Mouse (Mus musculus) embryonic facial prominence, embryonic 12.5 days (tissue): ENCODE measurements at regions not wholly inside any gene's neighbourhood (a gene's known extent, or its start where the extent isn't known, plus 50 kb on each side); places are given as distances from the start of the nearest gene placed in this dataset.
A peak's percentile ranks its signal among the peaks of the same experiment; 100 is the strongest.

Experiments
- ATAC-seq: fragments of 200-750 bp; cut with Nextera tagmentation; 2 replicates; pipeline ENCODE4 v1.8.0; 2017; ENCODE audit not compliant: insufficient number of reproducible peaks, insufficient read depth, low FRiP score, low TSS enrichment
- H3K27ac ChIP-seq: fragments of 300-500 bp; sonication (generic); 2 replicates; pipeline ENCODE4 v1.5.1; 2016; ENCODE audit warnings: mild to moderate bottlenecking
- H3K27me3 ChIP-seq: fragments of 300-500 bp; sonication (generic); 2 replicates; pipeline ENCODE4 v1.6.1; 2016; ENCODE audit warnings: mild to moderate bottlenecking, moderate library complexity
- H3K36me3 ChIP-seq: fragments of 300-500 bp; sonication (generic); 2 replicates; pipeline ENCODE4 v1.6.1; 2016; ENCODE audit warnings: mild to moderate bottlenecking
- H3K4me1 ChIP-seq: fragments of 300-500 bp; sonication (generic); 2 replicates; pipeline ENCODE4 v1.6.1; 2016
- H3K4me2 ChIP-seq: fragments of 300-500 bp; sonication (generic); replicated peaks from 2 replicates; pipeline ENCODE4 v1.6.1; 2016; ENCODE audit warnings: mild to moderate bottlenecking, moderate library complexity
- H3K4me3 ChIP-seq: fragments of 300-500 bp; sonication (generic); 2 replicates; pipeline ENCODE4 v1.5.1; 2016; ENCODE audit warnings: mild to moderate bottlenecking
- H3K9ac ChIP-seq: fragments of 300-500 bp; sonication (generic); 2 replicates; pipeline ENCODE4 v1.6.1; 2016; ENCODE audit warnings: mild to moderate bottlenecking, moderate library complexity
- H3K9me3 ChIP-seq: fragments of 300-500 bp; sonication (generic); 2 replicates; pipeline ENCODE4 v1.6.1; 2016; ENCODE audit warnings: mild to moderate bottlenecking, moderate library complexity
- WGBS: fragments of 180-500 bp; shearing (Covaris S2); methylation state at CpG from one replicate; pipeline ENCODE4 v1.1.7; 2016; 5-methylcytosine and 5-hydroxymethylcytosine counted together

DNA sequence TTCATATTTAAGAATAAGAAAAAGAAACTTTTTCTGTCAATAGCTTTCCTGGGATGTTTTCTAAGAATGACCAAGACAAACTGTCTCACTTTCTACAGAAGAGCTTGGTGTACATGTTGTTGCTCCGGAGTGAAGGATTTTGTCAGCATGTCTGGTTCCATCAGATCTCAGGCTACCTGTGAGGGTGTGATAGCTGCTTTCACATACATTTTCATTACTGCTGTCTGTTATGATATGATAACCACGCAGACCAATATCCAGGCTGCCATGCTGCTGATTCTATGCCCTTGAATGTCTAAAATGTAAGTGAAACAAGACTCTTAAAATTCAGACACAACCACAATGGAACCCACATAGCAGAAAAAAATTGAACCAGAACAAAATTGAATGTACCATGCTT lies 1036.6 kb upstream of the Lcorl start:
- Histone ChIP-seq H3K27ac (no peak overlapping the region), H3K4me1 (no peaks in the 10 kb centered on the region), H3K36me3 (no peaks in the 10 kb centered on the region), H3K9ac (no peak overlapping the region), H3K9me3 (no peaks in the 10 kb centered on the region), H3K4me3 (no peak overlapping the region), H3K4me2 (no peak overlapping the region), H3K27me3 (no peaks in the 10 kb centered on the region)
- WGBS, result 77% methylated on average over 2 of the region's 2 CpGs
- ATAC-seq, result no peak

DNA sequence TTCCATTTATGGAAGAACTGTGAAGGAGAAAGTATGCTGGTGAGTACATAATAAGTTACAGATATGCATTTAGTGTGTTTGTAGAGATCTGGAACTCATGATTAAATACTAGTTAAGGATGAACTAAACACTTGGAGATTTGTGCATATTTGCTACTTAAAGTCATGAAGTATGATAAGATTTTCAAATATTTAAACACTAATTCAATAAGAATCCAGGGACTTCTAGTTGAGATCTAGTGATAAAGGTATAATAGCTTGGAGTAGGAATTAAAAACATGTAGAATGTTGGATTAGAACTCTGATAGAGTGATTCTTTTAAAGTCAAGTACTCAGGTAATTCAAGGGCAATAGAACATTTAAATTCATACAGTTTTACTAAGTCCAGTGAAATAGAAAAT lies 1026.5 kb upstream of the Lcorl start:
- no peaks in the 10 kb centered on the region for H3K9me3 ChIP-seq

DNA sequence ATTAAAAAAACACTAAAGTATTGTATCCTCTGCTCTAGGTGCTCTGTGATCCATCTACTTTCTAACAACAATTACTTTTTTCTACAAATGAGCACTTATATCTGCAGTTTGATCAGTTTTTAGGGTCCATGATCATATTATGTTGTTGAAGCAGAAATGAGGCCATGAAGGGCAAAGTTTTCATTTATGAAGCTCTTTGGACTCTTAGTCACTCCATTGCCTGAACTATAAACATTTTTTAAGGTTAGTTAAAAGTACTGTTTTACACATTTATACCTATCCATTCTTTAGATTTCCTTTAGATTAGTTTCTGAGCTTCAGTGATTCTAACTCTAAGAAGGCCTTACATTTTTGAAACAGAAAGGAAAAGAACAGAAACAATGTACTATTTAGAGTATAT lies 999.4 kb upstream of the Lcorl start:
- H3K4me2 ChIP-seq, result no peak overlapping the region
- no peaks in the 10 kb centered on the region for H3K36me3 ChIP-seq
- H3K27ac ChIP-seq, result no peak overlapping the region
- no peak overlapping the region for H3K4me3 ChIP-seq
- H3K4me1 ChIP-seq, result no peaks in the 10 kb centered on the region
- ATAC-seq, result no peak
- no peak overlapping the region for H3K9ac ChIP-seq
- no peaks in the 10 kb centered on the region for H3K9me3 ChIP-seq
- H3K27me3 ChIP-seq, result no peaks in the 10 kb centered on the region

More for the DNA sequence above, 1026.5 kb upstream of the Lcorl start:
- no peak overlapping the region for H3K4me3 ChIP-seq
- no peak overlapping the region for H3K9ac ChIP-seq
- no peak overlapping the region for H3K27ac ChIP-seq
- H3K4me2 ChIP-seq, result no peak overlapping the region
- H3K27me3 ChIP-seq, result no peaks in the 10 kb centered on the region
- H3K4me1 ChIP-seq, result no peaks in the 10 kb centered on the region
- no peak for ATAC-seq
- H3K36me3 ChIP-seq, result no peaks in the 10 kb centered on the region

DNA sequence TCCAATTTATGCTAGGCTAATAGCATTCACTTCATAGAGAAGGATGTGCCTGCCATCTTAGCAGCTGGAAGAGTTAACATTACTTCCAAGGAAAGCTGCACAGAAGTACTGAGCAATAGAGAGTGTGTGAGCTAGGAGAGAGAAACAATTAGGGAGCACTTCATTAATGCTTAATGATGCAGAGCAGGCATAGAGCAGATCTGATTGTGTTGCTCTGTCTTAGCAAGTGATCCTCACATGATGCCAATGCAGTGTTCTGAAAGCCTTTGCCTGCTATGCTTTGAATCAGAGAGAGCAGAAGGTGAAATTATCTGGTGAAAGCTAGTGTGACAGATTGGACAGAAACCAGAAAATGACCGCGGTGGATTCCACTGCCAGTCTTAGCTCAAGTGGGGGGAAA lies 987.8 kb upstream of the Lcorl start:
- no peak overlapping the region for H3K27ac ChIP-seq
- 65% methylated on average over 2 of the region's 2 CpGs for WGBS
- H3K36me3 ChIP-seq, result no peaks in the 10 kb centered on the region
- H3K4me3 ChIP-seq, result no peak overlapping the region
- H3K4me2 ChIP-seq, result no peak overlapping the region
- no peaks in the 10 kb centered on the region for H3K4me1 ChIP-seq
- no peak for ATAC-seq
- no peaks in the 10 kb centered on the region for H3K27me3 ChIP-seq
- no peak overlapping the region for H3K9ac ChIP-seq
- H3K9me3 ChIP-seq, result no peaks in the 10 kb centered on the region

DNA sequence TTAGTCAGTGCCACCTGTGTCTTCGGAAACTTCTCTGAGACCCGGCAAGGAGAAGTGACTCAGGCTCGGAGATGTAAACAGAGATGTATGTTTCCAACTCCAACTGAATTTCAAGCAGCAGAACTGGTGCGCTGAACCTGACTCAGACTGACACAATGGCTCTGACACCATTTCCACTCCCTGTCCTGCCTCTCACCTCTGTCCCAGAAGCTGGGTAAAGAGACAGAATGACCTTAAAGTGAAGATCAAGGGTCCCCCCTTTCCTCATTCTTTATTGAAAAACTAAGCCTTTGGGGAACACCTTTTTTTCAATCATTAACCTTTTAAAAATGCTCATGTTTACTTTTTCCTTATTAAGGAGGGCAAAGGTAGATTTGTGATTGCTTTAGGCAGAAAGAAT lies 979.4 kb upstream of the Lcorl start:
- H3K9ac ChIP-seq, result no peak overlapping the region
- 89% methylated on average over 4 of the region's 4 CpGs for WGBS
- no peaks in the 10 kb centered on the region for H3K36me3 ChIP-seq
- H3K4me1 ChIP-seq, result no peaks in the 10 kb centered on the region
- no peak for ATAC-seq
- no peak overlapping the region for H3K27ac ChIP-seq
- no peaks in the 10 kb centered on the region for H3K27me3 ChIP-seq
- no peak overlapping the region for H3K4me3 ChIP-seq
- no peaks in the 10 kb centered on the region for H3K9me3 ChIP-seq
- H3K4me2 ChIP-seq, result no peak overlapping the region

DNA sequence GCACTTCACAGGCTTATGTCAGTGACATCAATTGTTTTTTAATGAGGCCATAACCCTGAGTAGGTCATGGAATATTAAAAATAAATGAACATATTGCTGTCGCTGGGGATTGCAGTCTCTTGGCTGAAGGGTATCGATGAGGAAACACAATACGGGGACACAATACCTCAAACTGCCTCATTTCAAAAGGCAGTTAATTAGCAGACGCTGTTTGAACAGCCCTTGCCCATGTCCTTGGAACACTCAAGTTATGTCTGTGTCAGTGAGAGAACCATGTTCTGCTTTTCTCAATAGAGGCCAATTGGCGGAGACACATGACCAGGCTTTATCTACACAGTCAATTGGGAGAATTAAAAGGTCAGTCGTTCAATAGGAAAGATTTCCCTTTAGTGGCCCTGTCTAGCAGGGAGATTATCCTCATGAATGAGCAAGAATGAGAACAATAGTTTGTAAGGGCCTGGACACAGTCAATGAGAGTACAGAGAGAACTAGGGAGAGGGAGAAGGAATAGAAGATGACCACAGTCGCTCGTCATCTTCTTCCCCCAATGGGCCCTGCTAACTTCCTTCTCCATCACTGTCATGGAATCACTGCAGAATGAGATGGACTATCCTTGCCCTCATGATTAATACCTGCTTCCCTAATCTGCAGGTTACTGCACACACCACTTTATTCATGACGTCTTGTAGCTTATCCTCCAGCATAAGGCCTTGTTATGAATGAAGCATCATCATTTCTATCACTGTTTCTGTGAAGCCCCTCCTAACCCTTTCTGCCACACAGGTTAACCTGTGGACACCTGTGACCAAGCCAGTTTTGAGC lies 973.6 kb upstream of the Lcorl start:
- ATAC-seq, result peak; percentile 90

DNA sequence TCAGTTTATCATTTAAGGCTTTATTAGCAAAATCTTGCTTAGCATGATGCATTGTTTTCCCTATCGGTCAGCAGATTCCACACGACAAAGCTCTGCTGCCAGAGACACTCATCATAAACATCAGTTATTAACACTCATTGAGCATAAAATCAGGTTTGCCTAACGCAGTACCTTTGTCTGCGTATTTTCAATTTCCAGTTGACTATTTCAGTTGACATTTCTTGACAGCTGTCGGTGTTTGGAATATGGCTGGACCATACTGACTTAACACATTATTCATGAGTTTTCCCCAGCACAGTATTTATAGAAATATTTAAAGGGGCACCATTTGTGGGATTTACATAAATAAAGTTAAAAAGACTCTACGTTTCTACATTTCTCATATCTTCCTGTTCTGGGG lies 972.7 kb upstream of the Lcorl start:
- no peak for ATAC-seq
- Histone ChIP-seq H3K27me3 (no peaks in the 10 kb centered on the region), H3K27ac (no peak overlapping the region), H3K36me3 (no peaks in the 10 kb centered on the region), H3K4me3 (no peak overlapping the region), H3K9ac (no peak overlapping the region), H3K4me2 (no peak overlapping the region), H3K9me3 (no peaks in the 10 kb centered on the region), H3K4me1 (no peaks in the 10 kb centered on the region)
- 74% methylated on average over 6 of the region's 6 CpGs for WGBS

More for the DNA sequence above, 973.6 kb upstream of the Lcorl start:
- Histone ChIP-seq H3K4me3 (no peak overlapping the region), H3K4me2 (no peak overlapping the region), H3K9me3 (no peaks in the 10 kb centered on the region), H3K36me3 (no peaks in the 10 kb centered on the region), H3K9ac (no peak overlapping the region), H3K27me3 (no peaks in the 10 kb centered on the region), H3K4me1 (no peaks in the 10 kb centered on the region), H3K27ac (no peak overlapping the region)
- 71% methylated on average over 9 of the region's 9 CpGs for WGBS

DNA sequence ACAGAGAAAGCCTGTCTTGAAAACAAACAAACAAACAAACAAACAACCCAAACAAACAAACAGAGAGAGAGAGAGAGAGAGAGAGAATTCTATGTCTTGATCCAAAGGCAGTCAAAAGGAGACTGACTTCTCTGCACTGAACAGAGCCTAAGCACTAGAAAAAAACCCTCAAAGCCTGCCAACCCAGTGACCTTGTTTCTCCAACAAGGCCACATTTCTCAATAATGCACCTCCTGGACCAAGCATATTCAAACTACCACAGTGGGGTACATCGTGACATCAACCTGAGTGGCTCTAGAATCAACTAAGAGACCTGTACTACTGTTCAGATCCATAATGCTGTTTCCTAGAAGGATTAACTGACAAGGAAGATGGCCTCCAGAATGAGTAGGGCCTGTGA lies 969.0 kb upstream of the Lcorl start:
- 84% methylated on average over 1 of the region's 1 CpGs for WGBS
- no peak overlapping the region for H3K4me2 ChIP-seq
- no peaks in the 10 kb centered on the region for H3K36me3 ChIP-seq
- H3K9ac ChIP-seq, result no peak overlapping the region
- no peak for ATAC-seq
- no peak overlapping the region for H3K4me3 ChIP-seq
- no peak overlapping the region for H3K27ac ChIP-seq
- no peaks in the 10 kb centered on the region for H3K4me1 ChIP-seq
- H3K9me3 ChIP-seq, result no peaks in the 10 kb centered on the region
- no peaks in the 10 kb centered on the region for H3K27me3 ChIP-seq

DNA sequence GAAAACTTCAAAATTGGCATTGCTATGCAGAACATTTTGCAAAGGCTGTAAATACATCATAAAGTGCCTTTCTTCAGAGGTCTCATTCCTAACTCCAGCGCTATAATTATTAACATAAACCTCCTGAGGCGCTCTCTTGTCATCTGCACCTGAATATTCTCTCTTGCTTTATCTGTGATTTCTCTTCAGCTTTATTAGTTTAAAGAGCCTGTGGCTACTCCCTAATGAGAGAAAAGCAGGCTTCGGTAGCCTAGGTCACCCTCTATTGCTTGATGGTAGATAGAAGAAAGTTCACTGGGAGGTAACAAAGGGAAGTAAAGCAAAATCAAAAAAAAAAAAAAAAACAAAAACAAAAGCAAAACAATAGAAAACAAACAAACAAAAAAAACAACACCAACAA lies 967.5 kb upstream of the Lcorl start:
- no peaks in the 10 kb centered on the region for H3K27me3 ChIP-seq
- H3K4me3 ChIP-seq, result no peak overlapping the region
- 65% methylated on average over 3 of the region's 3 CpGs for WGBS
- H3K9me3 ChIP-seq, result no peaks in the 10 kb centered on the region
- no peak overlapping the region for H3K9ac ChIP-seq
- no peak for ATAC-seq
- no peak overlapping the region for H3K4me2 ChIP-seq
- no peaks in the 10 kb centered on the region for H3K36me3 ChIP-seq
- H3K27ac ChIP-seq, result no peak overlapping the region
- no peaks in the 10 kb centered on the region for H3K4me1 ChIP-seq

DNA sequence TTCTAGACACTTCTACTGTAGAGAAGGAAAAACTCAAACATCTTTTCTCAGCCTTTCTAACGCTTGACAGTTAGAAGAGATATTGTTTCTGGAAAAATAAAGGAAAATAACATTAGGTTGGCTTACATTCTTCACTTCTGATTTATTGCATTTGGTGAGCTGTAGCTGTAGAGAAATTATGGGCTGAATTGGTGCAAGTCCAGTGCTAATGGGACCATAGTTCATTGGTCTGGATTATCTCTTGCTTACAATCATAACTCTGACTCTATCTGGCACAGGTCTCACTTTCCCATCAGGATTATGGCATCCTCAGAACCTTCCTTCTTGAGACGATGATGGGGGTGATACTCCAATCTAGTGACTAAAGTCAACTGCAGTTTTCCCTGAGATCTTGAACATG lies 937.7 kb upstream of the Lcorl start:
- Histone ChIP-seq H3K4me1 (no peaks in the 10 kb centered on the region; the same call in 1 of the 2 replicates), H3K36me3 (no peaks in the 10 kb centered on the region), H3K9me3 (no peaks in the 10 kb centered on the region), H3K9ac (no peak overlapping the region), H3K27me3 (no peaks in the 10 kb centered on the region), H3K4me3 (no peak overlapping the region), H3K4me2 (no peak overlapping the region), H3K27ac (no peak overlapping the region)
- 87% methylated on average over 2 of the region's 2 CpGs for WGBS
- ATAC-seq, result no peak

DNA sequence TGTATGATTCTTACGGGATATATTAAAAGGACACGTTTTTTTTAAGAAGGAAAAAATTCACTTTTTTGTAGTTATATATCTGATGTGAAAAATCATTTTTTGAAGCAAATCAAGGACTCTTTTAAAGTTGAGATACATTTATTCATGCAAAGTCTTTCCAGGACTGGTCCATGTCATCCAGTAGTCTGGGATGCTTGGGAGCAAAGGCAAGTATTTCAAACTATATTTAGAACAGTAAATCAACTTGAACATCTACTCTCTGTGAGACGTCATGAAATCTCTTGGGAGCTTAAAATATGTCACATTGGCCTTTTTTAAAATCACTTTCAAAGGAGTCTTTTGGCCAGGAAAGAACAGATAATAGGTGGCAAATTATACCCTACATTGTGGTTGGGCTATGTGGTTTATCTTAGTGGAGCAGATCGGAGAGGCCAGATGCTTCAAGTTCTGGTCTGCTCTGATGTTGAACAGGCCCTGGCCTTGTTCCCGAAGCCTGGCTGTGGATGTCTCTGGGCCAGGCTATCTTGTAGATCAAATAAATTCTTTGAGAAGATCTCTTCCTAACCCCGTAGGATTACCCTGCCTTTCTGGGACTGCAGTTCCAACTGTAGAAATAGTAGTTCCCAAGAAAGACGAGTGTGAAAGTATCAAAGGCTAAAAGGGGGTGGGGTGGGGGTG lies 936.8 kb upstream of the Lcorl start:
- no peak overlapping the region for H3K4me3 ChIP-seq
- no peak for ATAC-seq
- H3K9me3 ChIP-seq, result no peaks in the 10 kb centered on the region
- no peaks in the 10 kb centered on the region for H3K27me3 ChIP-seq
- H3K27ac ChIP-seq, result no peak overlapping the region
- no peaks in the 10 kb centered on the region; the same call in 1 of the 2 replicates for H3K4me1 ChIP-seq
- H3K36me3 ChIP-seq, result no peaks in the 10 kb centered on the region
- 68% methylated on average over 7 of the region's 7 CpGs for WGBS
- H3K9ac ChIP-seq, result no peak overlapping the region
- H3K4me2 ChIP-seq, result no peak overlapping the region

DNA sequence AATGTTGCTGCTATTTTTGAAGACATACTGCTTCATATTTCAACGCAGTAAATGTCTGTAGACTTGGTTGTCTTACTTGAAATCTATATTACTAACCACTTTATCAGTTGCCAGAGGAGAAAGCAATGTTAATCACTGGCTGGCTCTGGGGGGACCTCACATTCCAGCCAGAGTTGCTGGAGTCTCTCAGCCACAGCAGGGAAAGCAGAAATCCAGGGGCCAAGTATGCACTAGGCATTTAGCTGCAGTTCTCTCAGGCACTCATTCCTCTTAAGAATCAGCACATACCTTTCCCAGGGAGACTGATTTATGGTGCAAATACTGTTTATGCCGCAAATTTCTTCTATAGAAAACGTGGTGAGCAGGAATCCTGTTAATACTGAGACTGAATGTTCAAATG lies 933.6 kb upstream of the Lcorl start:
- ATAC-seq, result no peak
- Histone ChIP-seq H3K9ac (no peak overlapping the region), H3K4me2 (no peak overlapping the region), H3K27ac (0 out of 2 replicates have a peak overlapping the region, but pooled peaks have one; percentile 30), H3K9me3 (no peaks in the 10 kb centered on the region), H3K4me3 (no peak overlapping the region), H3K36me3 (no peaks in the 10 kb centered on the region), H3K27me3 (no peaks in the 10 kb centered on the region), H3K4me1 (no peaks in the 10 kb centered on the region; the same call in 1 of the 2 replicates)
- 54% methylated on average over 3 of the region's 3 CpGs for WGBS
